Mouse (Mus musculus) v-Abl transformed pro-B cells (cell line): Measurements from ENCODE around the gene Olfr1454.

Source experiments
- in situ Hi-C, 2 experiments: fragments of 400-800 bp; cut with MboI; formaldehyde crosslinking; loops; one replicate each; pipeline ENCODE4 v1.15.1; 2025; ENCODE audit not compliant: unreplicated experiment in 2 of 2

Olfr1454 gene

DNA sequence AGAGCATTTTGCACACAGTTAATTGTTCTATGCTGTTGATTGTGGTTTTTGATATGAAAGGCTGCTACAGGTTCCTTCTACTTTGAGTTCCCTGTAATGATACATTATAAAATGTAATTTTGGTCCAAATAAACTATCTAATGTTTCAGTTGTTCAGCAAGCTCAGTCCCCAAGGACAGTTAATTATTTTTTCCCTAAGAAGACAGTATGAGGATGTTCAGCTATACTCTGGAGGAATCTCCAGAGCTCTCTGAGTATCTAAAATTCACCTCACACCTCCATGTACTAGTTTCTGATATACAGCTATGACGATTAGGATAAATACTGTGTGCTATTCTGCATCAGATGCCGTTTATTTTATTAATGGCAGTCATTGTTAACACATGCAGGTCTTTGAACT, at the start of gene Olfr1454:
Gene Olfr1454, plus strand, starts transcription at position 301 of the 400 bp plus-strand sequence.
- in situ Hi-C loops = no loop called here

DNA sequence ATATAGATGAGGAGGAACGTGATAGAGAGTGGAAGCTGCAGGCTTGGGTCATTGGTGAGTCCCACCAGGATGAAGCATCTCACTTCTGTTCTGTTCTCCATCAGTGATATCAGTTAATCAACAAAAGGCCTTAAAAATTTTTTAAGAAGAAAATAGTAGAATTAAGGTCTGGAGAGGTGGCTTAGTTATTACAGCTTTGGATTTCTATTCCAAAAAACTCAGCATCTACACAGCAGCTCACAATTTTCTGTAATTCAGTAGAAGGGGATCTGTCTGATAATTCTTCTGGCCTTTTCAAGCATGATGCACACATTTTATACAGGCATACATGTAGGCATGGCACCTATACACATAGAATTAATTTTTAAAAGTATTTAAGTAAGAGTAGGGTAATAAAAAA, 32.2 kb upstream of the Olfr1454 start, which contains the start of gene Olfr1453:
Gene Olfr1453, minus strand, starts transcription at position 101 of the 400 bp plus-strand sequence.
- in situ Hi-C loops = no loop called here

DNA sequence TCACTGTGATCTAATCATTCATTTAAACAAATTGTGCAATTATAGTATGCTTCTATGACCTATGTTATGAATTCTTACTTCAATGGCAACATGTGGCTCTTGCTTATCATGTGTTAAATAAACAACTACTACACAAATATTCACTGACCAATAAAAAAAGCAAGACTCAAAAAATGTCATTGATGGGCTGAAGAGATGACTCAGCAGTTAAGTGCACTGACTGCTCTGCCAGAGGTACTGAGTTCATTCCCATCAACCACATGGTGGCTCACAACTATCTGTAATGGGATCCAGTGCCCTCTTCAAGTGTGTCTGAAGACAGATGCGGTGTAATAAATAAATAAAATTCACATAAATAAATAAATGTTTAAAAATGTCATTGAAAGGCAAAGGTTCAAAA, 33.5 kb downstream of the Olfr1454 start:
- in situ Hi-C loops = no loop called here

DNA sequence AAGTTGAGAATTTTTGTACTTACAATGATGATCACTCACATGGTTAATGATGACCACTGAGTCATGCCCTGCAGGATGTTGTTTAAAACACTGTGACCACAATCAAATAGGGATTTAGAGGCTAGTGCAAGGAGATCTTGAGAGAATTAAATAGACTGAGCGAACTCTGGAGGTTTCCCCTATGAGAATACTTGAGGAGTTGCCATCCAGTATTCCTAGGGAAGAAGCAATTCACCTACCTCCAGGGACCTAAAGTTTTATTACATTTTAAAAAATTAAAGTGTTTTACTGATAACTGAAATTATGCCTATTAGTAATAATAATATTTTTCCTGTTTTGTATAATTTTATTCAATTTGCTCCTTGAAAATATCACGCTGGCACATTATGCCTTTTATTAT, 37.4 kb downstream of the Olfr1454 start, which contains the start of gene Olfr1457:
Gene Olfr1457, minus strand, starts transcription at position 101 of the 400 bp plus-strand sequence.
- in situ Hi-C loops = no loop called here

DNA sequence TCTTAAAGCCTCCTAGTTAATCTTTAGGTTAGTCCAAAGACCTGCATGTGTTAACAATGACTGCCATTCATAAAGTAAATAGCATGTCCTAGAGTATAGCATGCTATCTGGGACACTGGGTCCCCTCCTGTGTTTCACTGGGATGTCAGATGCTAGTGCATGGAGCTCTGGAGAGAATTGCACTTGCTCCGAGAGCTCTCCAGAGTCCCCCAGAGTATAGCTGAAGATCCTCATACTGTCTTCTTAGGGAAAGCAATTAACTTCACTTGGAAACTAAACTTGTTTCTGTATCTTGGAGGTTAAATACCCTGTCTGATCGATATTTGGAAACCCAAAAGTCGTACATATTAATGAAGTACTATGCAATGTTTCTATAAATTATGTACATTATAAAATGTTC, 46.3 kb downstream of the Olfr1454 start, which contains the start of gene Olfr1458:
Gene Olfr1458, minus strand, starts transcription at position 101 of the 400 bp plus-strand sequence.
- in situ Hi-C loops = no loop called here
